Mouse (Mus musculus): ENCODE results near the gene Fbxo8. TPM values are rescaled to one million over a fixed set of nuclear protein-coding genes. Genes with fewer than 3 reads are reported as not detected.

Fbxo8 gene
- polyA plus RNA-seq (2014; fragmentation: Nextera tagmentation; extraction: Ambion mirVana), result 35.1 and 37.4 TPM in 2 replicates

- peak within 1 kb of the TSS; percentile 87 for H3K9ac ChIP-seq (ENCODE audit: low read length)
- 0 out of 2 replicates have a peak, but pooled peaks cover 2% of the 10 kb centered on the region for H3K36me3 ChIP-seq (ENCODE audit: control insufficient read depth, insufficient read depth, low read length)
- H3K4me3 ChIP-seq (ENCODE audit: low read depth, low read length), result peak within 1 kb of the TSS; percentile 98
- H3K4me1 ChIP-seq (replicated peaks; ENCODE audit: control insufficient read depth, insufficient read depth, low read length), result peaks cover 14% of the 10 kb centered on the region
- peak within 1 kb of the TSS; percentile 78 for H3K27ac ChIP-seq (ENCODE audit: low read depth)
- DNase-seq (ENCODE audit: low spot score), result peak; percentile 92
- no peaks in the 10 kb centered on the region for H3K9me3 ChIP-seq (ENCODE audit: control insufficient read depth, low read length)
- under 1% methylated on average over 53 of the region's 53 CpGs for WGBS
- ATAC-seq (replicated peaks; ENCODE audit: low FRiP score, low TSS enrichment, low read depth), result peak; percentile 93
- peak within 1 kb of the TSS; percentile 76 for H3K4me2 ChIP-seq (ENCODE audit: low read length)
- no peaks in the 10 kb centered on the region for H3K27me3 ChIP-seq (replicated peaks; ENCODE audit: control insufficient read depth, insufficient read depth, low read length)
Observed at GRCm38 (mm10) chr8:56550558-56551360, at the start of gene Fbxo8, which contains the start of gene Cep44. Gene Fbxo8, plus strand, starts transcription at chr8:56551090. Gene Cep44, minus strand, starts transcription at chr8:56551047.

GRCm38 (mm10) chr8:56501911-56502310 lies 49.0 kb upstream of the Fbxo8 start:
- Histone ChIP-seq H3K4me1 (replicated peaks; ENCODE audit: control insufficient read depth, insufficient read depth, low read length) (no peaks in the 10 kb centered on the region), H3K9me3 (ENCODE audit: control insufficient read depth, low read length) (no peaks in the 10 kb centered on the region), H3K27me3 (replicated peaks; ENCODE audit: control insufficient read depth, insufficient read depth, low read length) (no peaks in the 10 kb centered on the region), H3K4me2 (ENCODE audit: low read length) (no peak overlapping the region), H3K27ac (ENCODE audit: low read depth) (no peak overlapping the region), H3K9ac (ENCODE audit: low read length) (no peak overlapping the region), H3K4me3 (ENCODE audit: low read depth, low read length) (no peak overlapping the region), H3K36me3 (ENCODE audit: control insufficient read depth, insufficient read depth, low read length) (no peaks in the 10 kb centered on the region)
- DNase-seq (ENCODE audit: low spot score), result no peak
- ATAC-seq (replicated peaks; ENCODE audit: low FRiP score, low TSS enrichment, low read depth), result no peak

- DNase-seq (ENCODE audit: low spot score) (no peak), ATAC-seq (replicated peaks; ENCODE audit: low FRiP score, low TSS enrichment, low read depth) (no peak)
- H3K4me3 ChIP-seq (ENCODE audit: low read depth, low read length), result no peak overlapping the region
- no peak overlapping the region for H3K4me2 ChIP-seq (ENCODE audit: low read length)
- H3K27ac ChIP-seq (ENCODE audit: low read depth), result no peak overlapping the region
- no peaks in the 10 kb centered on the region for H3K9me3 ChIP-seq (ENCODE audit: control insufficient read depth, low read length)
- no peaks in the 10 kb centered on the region for H3K4me1 ChIP-seq (replicated peaks; ENCODE audit: control insufficient read depth, insufficient read depth, low read length)
- no peaks in the 10 kb centered on the region for H3K36me3 ChIP-seq (ENCODE audit: control insufficient read depth, insufficient read depth, low read length)
- 46% methylated on average over 3 of the region's 3 CpGs for WGBS
- no peaks in the 10 kb centered on the region for H3K27me3 ChIP-seq (replicated peaks; ENCODE audit: control insufficient read depth, insufficient read depth, low read length)
- H3K9ac ChIP-seq (ENCODE audit: low read length), result no peak overlapping the region
Observed at GRCm38 (mm10) chr8:56508318-56508951, 42.5 kb upstream of the Fbxo8 start.

GRCm38 (mm10) chr8:56508952-56509479 lies 41.9 kb upstream of the Fbxo8 start:
- no peaks in the 10 kb centered on the region for H3K4me1 ChIP-seq (replicated peaks; ENCODE audit: control insufficient read depth, insufficient read depth, low read length)
- no peak overlapping the region for H3K9ac ChIP-seq (ENCODE audit: low read length)
- no peak for DNase-seq (ENCODE audit: low spot score)
- no peaks in the 10 kb centered on the region for H3K36me3 ChIP-seq (ENCODE audit: control insufficient read depth, insufficient read depth, low read length)
- no peak overlapping the region for H3K4me3 ChIP-seq (ENCODE audit: low read depth, low read length)
- H3K4me2 ChIP-seq (ENCODE audit: low read length), result no peak overlapping the region
- 72% methylated on average over 4 of the region's 4 CpGs for WGBS
- no peaks in the 10 kb centered on the region for H3K9me3 ChIP-seq (ENCODE audit: control insufficient read depth, low read length)
- no peaks in the 10 kb centered on the region for H3K27me3 ChIP-seq (replicated peaks; ENCODE audit: control insufficient read depth, insufficient read depth, low read length)
- H3K27ac ChIP-seq (ENCODE audit: low read depth), result no peak overlapping the region
- no peak for ATAC-seq (replicated peaks; ENCODE audit: low FRiP score, low TSS enrichment, low read depth)

GRCm38 (mm10) chr8:56518848-56519247 lies 32.0 kb upstream of the Fbxo8 start:
- DNase-seq (ENCODE audit: low spot score), result no peak
- 64% methylated on average over 6 of the region's 6 CpGs for WGBS
- ATAC-seq (replicated peaks; ENCODE audit: low FRiP score, low TSS enrichment, low read depth), result no peak

GRCm38 (mm10) chr8:56520249-56520648 lies 30.6 kb upstream of the Fbxo8 start:
- H3K4me3 ChIP-seq (ENCODE audit: low read depth, low read length), result no peak overlapping the region
- no peak overlapping the region for H3K9ac ChIP-seq (ENCODE audit: low read length)
- H3K4me1 ChIP-seq (replicated peaks; ENCODE audit: control insufficient read depth, insufficient read depth, low read length), result no peaks in the 10 kb centered on the region
- no peak for DNase-seq (ENCODE audit: low spot score)
- no peaks in the 10 kb centered on the region for H3K9me3 ChIP-seq (ENCODE audit: control insufficient read depth, low read length)
- no peaks in the 10 kb centered on the region for H3K36me3 ChIP-seq (ENCODE audit: control insufficient read depth, insufficient read depth, low read length)
- H3K27me3 ChIP-seq (replicated peaks; ENCODE audit: control insufficient read depth, insufficient read depth, low read length), result no peaks in the 10 kb centered on the region
- no peak overlapping the region for H3K4me2 ChIP-seq (ENCODE audit: low read length)
- ATAC-seq (replicated peaks; ENCODE audit: low FRiP score, low TSS enrichment, low read depth), result no peak
- WGBS, result 86% methylated on average over 2 of the region's 2 CpGs
- H3K27ac ChIP-seq (ENCODE audit: low read depth), result no peak overlapping the region

More at GRCm38 (mm10) chr8:56518848-56519247, 32.0 kb upstream of the Fbxo8 start:
- Histone ChIP-seq H3K27me3 (replicated peaks; ENCODE audit: control insufficient read depth, insufficient read depth, low read length) (no peaks in the 10 kb centered on the region), H3K4me2 (ENCODE audit: low read length) (no peak overlapping the region), H3K27ac (ENCODE audit: low read depth) (no peak overlapping the region), H3K9me3 (ENCODE audit: control insufficient read depth, low read length) (no peaks in the 10 kb centered on the region), H3K36me3 (ENCODE audit: control insufficient read depth, insufficient read depth, low read length) (no peaks in the 10 kb centered on the region), H3K9ac (ENCODE audit: low read length) (no peak overlapping the region), H3K4me3 (ENCODE audit: low read depth, low read length) (no peak overlapping the region), H3K4me1 (replicated peaks; ENCODE audit: control insufficient read depth, insufficient read depth, low read length) (no peaks in the 10 kb centered on the region)

GRCm38 (mm10) chr8:56521051-56521450 lies 29.8 kb upstream of the Fbxo8 start:
- no peak overlapping the region for H3K4me2 ChIP-seq (ENCODE audit: low read length)
- DNase-seq (ENCODE audit: low spot score) (no peak), ATAC-seq (replicated peaks; ENCODE audit: low FRiP score, low TSS enrichment, low read depth) (no peak)
- H3K27ac ChIP-seq (ENCODE audit: low read depth), result no peak overlapping the region
- no peaks in the 10 kb centered on the region for H3K4me1 ChIP-seq (replicated peaks; ENCODE audit: control insufficient read depth, insufficient read depth, low read length)
- no peaks in the 10 kb centered on the region for H3K9me3 ChIP-seq (ENCODE audit: control insufficient read depth, low read length)
- no peak overlapping the region for H3K4me3 ChIP-seq (ENCODE audit: low read depth, low read length)
- 76% methylated on average over 4 of the region's 4 CpGs for WGBS
- H3K9ac ChIP-seq (ENCODE audit: low read length), result no peak overlapping the region
- H3K27me3 ChIP-seq (replicated peaks; ENCODE audit: control insufficient read depth, insufficient read depth, low read length), result no peaks in the 10 kb centered on the region
- no peaks in the 10 kb centered on the region for H3K36me3 ChIP-seq (ENCODE audit: control insufficient read depth, insufficient read depth, low read length)

- no peaks in the 10 kb centered on the region for H3K9me3 ChIP-seq (ENCODE audit: control insufficient read depth, low read length)
- no peak for DNase-seq (ENCODE audit: low spot score)
- ATAC-seq (replicated peaks; ENCODE audit: low FRiP score, low TSS enrichment, low read depth), result no peak
- H3K4me2 ChIP-seq (ENCODE audit: low read length), result no peak overlapping the region
- H3K4me3 ChIP-seq (ENCODE audit: low read depth, low read length), result no peak overlapping the region
- 0 out of 2 replicates have a peak, but pooled peaks cover 4% of the 10 kb centered on the region for H3K4me1 ChIP-seq (replicated peaks; ENCODE audit: control insufficient read depth, insufficient read depth, low read length)
- H3K36me3 ChIP-seq (ENCODE audit: control insufficient read depth, insufficient read depth, low read length), result peaks cover 14% of the 10 kb centered on the region
- no peak overlapping the region for H3K27ac ChIP-seq (ENCODE audit: low read depth)
- WGBS, result 59% methylated on average over 6 of the region's 6 CpGs
- no peak overlapping the region for H3K9ac ChIP-seq (ENCODE audit: low read length)
- no peaks in the 10 kb centered on the region for H3K27me3 ChIP-seq (replicated peaks; ENCODE audit: control insufficient read depth, insufficient read depth, low read length)
Observed at GRCm38 (mm10) chr8:56528869-56529268, 22.0 kb upstream of the Fbxo8 start.
